Mouse (Mus musculus): Measurements from ENCODE around the gene Ptgdr. TPM values are rescaled to one million over a fixed set of nuclear protein-coding genes. Genes with fewer than 3 reads are reported as not detected.
"Not testable (repeated sequence)": the region's sequence is repeated elsewhere in the genome, so short reads cannot be mapped to it uniquely, and the experiment has no call there.

Gene Ptgdr
- polyA plus RNA-seq, 1 experiment from 2014 or later: not detected

GRCm38 (mm10) chr14:44834134-44834533 is 25.0 kb downstream of the Ptgdr start:
- not testable (repeated sequence) for H3K4me2 ChIP-seq (ENCODE audit: low read depth, low read length, severe bottlenecking); H3K4me3 ChIP-seq (ENCODE audit: low read depth, low read length); DNase-seq (ENCODE audit: low spot score); H3K27me3 ChIP-seq (ENCODE audit: control insufficient read depth, insufficient read depth, low read length); H3K4me1 ChIP-seq (replicated peaks; ENCODE audit: control insufficient read depth, insufficient read depth, low read length); H3K36me3 ChIP-seq (ENCODE audit: control insufficient read depth, insufficient read depth, low read length); H3K9ac ChIP-seq (ENCODE audit: low read length); H3K9me3 ChIP-seq (ENCODE audit: control insufficient read depth, low read length); H3K27ac ChIP-seq (ENCODE audit: low read depth, low read length)
- ATAC-seq (replicated peaks; ENCODE audit: low FRiP score): peak; percentile 66; the same call in 1 of the 2 replicates
- WGBS: 21% methylated on average over 3 of the region's 3 CpGs

- not testable (repeated sequence) for H3K27me3 ChIP-seq (ENCODE audit: control insufficient read depth, insufficient read depth, low read length); ATAC-seq (replicated peaks; ENCODE audit: low FRiP score); H3K27ac ChIP-seq (ENCODE audit: low read depth, low read length); H3K9ac ChIP-seq (ENCODE audit: low read length); H3K4me2 ChIP-seq (ENCODE audit: low read depth, low read length, severe bottlenecking); DNase-seq (ENCODE audit: low spot score); H3K9me3 ChIP-seq (ENCODE audit: control insufficient read depth, low read length); H3K36me3 ChIP-seq (ENCODE audit: control insufficient read depth, insufficient read depth, low read length); H3K4me3 ChIP-seq (ENCODE audit: low read depth, low read length); H3K4me1 ChIP-seq (replicated peaks; ENCODE audit: control insufficient read depth, insufficient read depth, low read length)
- 93% methylated on average over 4 of the region's 4 CpGs for WGBS
Observed at GRCm38 (mm10) chr14:44833096-44833495, 26.1 kb downstream of the Ptgdr start.

GRCm38 (mm10) chr14:44827736-44828135 is 31.4 kb downstream of the Ptgdr start:
- no peak for ATAC-seq (replicated peaks; ENCODE audit: low FRiP score)
- Histone ChIP-seq H3K27ac (ENCODE audit: low read depth, low read length) (no peak overlapping the region), H3K9ac (ENCODE audit: low read length) (no peak overlapping the region), H3K9me3 (ENCODE audit: control insufficient read depth, low read length) (no peaks in the 10 kb centered on the region), H3K36me3 (ENCODE audit: control insufficient read depth, insufficient read depth, low read length) (no peaks in the 10 kb centered on the region), H3K4me1 (replicated peaks; ENCODE audit: control insufficient read depth, insufficient read depth, low read length) (no peaks in the 10 kb centered on the region), H3K4me2 (ENCODE audit: low read depth, low read length, severe bottlenecking) (no peak overlapping the region), H3K4me3 (ENCODE audit: low read depth, low read length) (no peak overlapping the region), H3K27me3 (ENCODE audit: control insufficient read depth, insufficient read depth, low read length) (no peaks in the 10 kb centered on the region)
- WGBS: 79% methylated on average over 4 of the region's 4 CpGs
- no peak for DNase-seq (ENCODE audit: low spot score)

DNA sequence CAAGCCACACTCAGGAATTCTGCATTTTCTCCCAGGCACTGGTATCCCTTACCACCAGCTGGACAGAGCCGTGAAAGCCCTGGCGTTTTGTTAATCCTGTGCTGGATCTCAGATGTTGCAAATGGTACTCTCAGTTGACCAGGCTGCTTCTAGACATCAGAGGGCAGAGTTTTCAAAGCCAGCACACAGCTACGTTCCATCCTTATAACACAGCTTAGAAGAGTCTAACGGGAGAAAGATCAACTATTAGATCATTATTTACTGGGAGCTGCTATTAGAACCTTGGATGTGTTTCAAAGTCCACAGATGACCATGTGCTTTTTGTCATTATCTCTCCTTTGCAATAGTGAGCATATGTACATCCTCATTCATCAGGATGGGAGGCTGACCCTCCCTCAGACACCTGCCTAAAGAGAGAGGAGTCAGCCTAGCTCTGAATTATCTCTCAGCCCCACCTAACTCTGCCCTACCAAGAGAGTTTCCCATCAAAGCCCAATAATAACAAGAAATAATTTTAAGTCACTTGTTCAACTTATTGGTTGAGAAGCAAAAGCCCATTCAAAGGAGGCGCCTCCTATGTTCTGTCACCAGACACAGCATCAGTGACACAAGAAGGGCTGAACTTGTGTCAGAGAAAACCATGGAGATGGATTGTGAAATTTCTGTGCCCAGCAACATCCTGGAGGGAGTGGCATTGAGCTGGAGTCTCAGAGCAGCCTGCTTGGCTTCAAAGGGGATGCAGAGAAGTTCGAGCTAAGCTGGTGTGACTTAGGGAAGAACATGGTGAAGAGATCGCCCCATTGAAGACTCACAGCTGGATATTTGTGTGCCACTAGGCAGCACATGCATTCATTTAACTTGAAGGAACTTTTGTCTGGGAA is 37.8 kb downstream of the Ptgdr start:
- Histone ChIP-seq H3K27me3 (ENCODE audit: control insufficient read depth, insufficient read depth, low read length) (no peaks in the 10 kb centered on the region), H3K4me2 (ENCODE audit: low read depth, low read length, severe bottlenecking) (no peak overlapping the region), H3K27ac (ENCODE audit: low read depth, low read length) (no peak overlapping the region), H3K4me3 (ENCODE audit: low read depth, low read length) (no peak overlapping the region), H3K9me3 (ENCODE audit: control insufficient read depth, low read length) (no peaks in the 10 kb centered on the region), H3K4me1 (replicated peaks; ENCODE audit: control insufficient read depth, insufficient read depth, low read length) (no peaks in the 10 kb centered on the region), H3K9ac (ENCODE audit: low read length) (no peak overlapping the region), H3K36me3 (ENCODE audit: control insufficient read depth, insufficient read depth, low read length) (no peaks in the 10 kb centered on the region)
- ATAC-seq (replicated peaks; ENCODE audit: low FRiP score) (no peak), DNase-seq (ENCODE audit: low spot score) (no peak)
- WGBS: 80% methylated on average over 7 of the region's 7 CpGs

DNA sequence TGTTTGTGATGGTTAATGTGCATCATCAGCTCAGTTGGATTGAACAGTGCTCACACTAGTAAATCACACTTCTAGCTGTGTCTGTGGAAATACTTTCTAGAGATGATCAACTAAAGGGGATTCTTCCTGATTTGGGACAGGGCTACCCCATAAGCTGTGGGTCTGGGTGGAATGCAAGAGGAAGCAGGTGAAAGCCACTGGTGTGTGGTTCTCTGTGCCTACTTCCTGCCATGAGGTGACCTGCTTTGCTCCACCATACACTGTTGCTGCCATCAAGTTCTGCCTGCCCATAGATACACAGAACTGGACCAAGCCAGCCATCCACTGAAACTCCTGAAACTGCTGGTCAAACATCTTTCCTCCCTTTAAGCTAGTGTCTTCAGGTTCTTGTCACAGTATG is 46.0 kb downstream of the Ptgdr start:
- H3K27ac ChIP-seq (ENCODE audit: low read depth, low read length); H3K4me2 ChIP-seq (ENCODE audit: low read depth, low read length, severe bottlenecking); H3K27me3 ChIP-seq (ENCODE audit: control insufficient read depth, insufficient read depth, low read length); DNase-seq (ENCODE audit: low spot score); H3K9me3 ChIP-seq (ENCODE audit: control insufficient read depth, low read length); ATAC-seq (replicated peaks; ENCODE audit: low FRiP score); H3K9ac ChIP-seq (ENCODE audit: low read length); H3K4me3 ChIP-seq (ENCODE audit: low read depth, low read length); H3K36me3 ChIP-seq (ENCODE audit: control insufficient read depth, insufficient read depth, low read length); H3K4me1 ChIP-seq (replicated peaks; ENCODE audit: control insufficient read depth, insufficient read depth, low read length): not testable (repeated sequence)

Other genes with a start within 250 kb of the Ptgdr start
- not detected in 2 replicates for gene Gm5624, start 231.4 kb downstream of the Ptgdr start, polyA plus RNA-seq (2014; fragmentation: Nextera tagmentation; extraction: Ambion mirVana)
- not detected in 2 replicates for gene Gm8257, start 152.9 kb downstream of the Ptgdr start, polyA plus RNA-seq (2014; fragmentation: Nextera tagmentation; extraction: Ambion mirVana)
- not detected in 2 replicates for gene Gm8267, start 109.0 kb downstream of the Ptgdr start, polyA plus RNA-seq (2014; fragmentation: Nextera tagmentation; extraction: Ambion mirVana)
- gene Ptger2, start 128.8 kb upstream of the Ptgdr start, polyA plus RNA-seq (2014; fragmentation: Nextera tagmentation; extraction: Ambion mirVana): 0.13 and 0.15 TPM in 2 replicates